Mouse (Mus musculus) E14TG2a.4 (cell line): ENCODE results near the gene Dcakd.

ENCODE experiments used
- CTCF ChIP-seq: conservative IDR thresholded peaks from 2 replicates; pipeline ENCODE4 v1.5.1; 2014; ENCODE audit warnings: low read length
- POU5F1 ChIP-seq: IDR thresholded peaks from 2 replicates; pipeline ENCODE4 v1.6.1; 2014; ENCODE audit warnings: low read length, borderline replicate concordance

DNA sequence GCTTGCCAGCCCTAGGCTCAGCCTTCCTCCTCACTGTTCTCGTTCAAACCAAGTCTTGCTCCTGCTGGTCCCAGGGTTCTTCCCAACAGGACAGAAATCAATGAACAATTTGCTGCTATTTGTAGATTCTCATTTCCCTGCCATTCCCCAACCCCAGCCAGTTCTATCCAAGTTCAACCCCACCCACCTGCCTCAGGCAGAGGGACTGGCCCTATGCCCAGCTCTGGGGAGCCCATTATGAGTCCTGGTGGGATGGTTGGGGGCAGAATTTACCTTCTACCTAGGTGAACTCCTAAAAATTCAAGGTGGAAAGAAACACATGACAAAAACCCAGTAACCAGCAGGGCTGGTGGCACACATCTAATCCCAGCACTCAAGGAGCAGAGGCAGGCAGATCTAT is 55.8 kb downstream of the Dcakd start:
- TF ChIP-seq CTCF, result no peak
- TF ChIP-seq POU5F1, result no peak
